Mouse (Mus musculus) hindbrain, postnatal 0 days (tissue): Measurements from ENCODE around the gene Pde3a. TPM values are rescaled to one million over a fixed set of nuclear protein-coding genes. Genes with fewer than 3 reads are reported as not detected.

Experiments
- ATAC-seq: fragments of 200-750 bp; cut with Nextera tagmentation; 2 replicates; pipeline ENCODE4 v1.8.0; 2017; ENCODE audit warnings: mild to moderate bottlenecking, moderate TSS enrichment, moderate library complexity
- DNase-seq: peaks from one replicate; pipeline ENCODE4 v3.0.0-alpha.2; 2015; ENCODE audit warnings: low spot score
- H3K27ac ChIP-seq: fragments of 300-500 bp; sonication (generic); 2 replicates; pipeline ENCODE4 v1.5.1; 2014; ENCODE audit warnings: mild to moderate bottlenecking
- H3K27me3 ChIP-seq: fragments of 300-500 bp; sonication (generic); 2 replicates; pipeline ENCODE4 v1.6.1; 2014; ENCODE audit warnings: low read length, mixed read lengths; ENCODE audit not compliant: insufficient read depth
- H3K36me3 ChIP-seq: fragments of 300-500 bp; sonication (generic); 2 replicates; pipeline ENCODE4 v1.6.1; 2014; ENCODE audit warnings: low read length, mixed read lengths; ENCODE audit not compliant: insufficient read depth
- H3K4me1 ChIP-seq: fragments of 300-500 bp; sonication (generic); 2 replicates; pipeline ENCODE4 v1.6.1; 2014; ENCODE audit warnings: antibody characterized with exemption, low read length, mixed read lengths; ENCODE audit not compliant: insufficient read depth
- H3K4me2 ChIP-seq: fragments of 300-500 bp; sonication (generic); 2 replicates; pipeline ENCODE4 v1.6.1; 2014; ENCODE audit warnings: low read depth, mild to moderate bottlenecking, low read length, moderate library complexity, mixed read lengths
- H3K4me3 ChIP-seq: fragments of 300-500 bp; sonication (generic); 2 replicates; pipeline ENCODE4 v1.5.1; 2014; ENCODE audit warnings: low read length
- H3K9ac ChIP-seq: fragments of 300-500 bp; sonication (generic); replicated peaks from 2 replicates; pipeline ENCODE4 v1.6.1; 2014; ENCODE audit warnings: mild to moderate bottlenecking, low read length, moderate library complexity, mixed read lengths
- H3K9me3 ChIP-seq: fragments of 300-500 bp; sonication (generic); 2 replicates; pipeline ENCODE4 v1.6.1; 2016; ENCODE audit warnings: low read length, mixed read lengths
- CTCF ChIP-seq: IDR thresholded peaks from 2 replicates; pipeline ENCODE4 v1.5.1; 2016; ENCODE audit warnings: antibody characterized with exemption, control low read depth, low read depth
- WGBS: fragments of 180-500 bp; shearing (Covaris S2); extraction: QIAGEN DNeasy Blood & Tissue Kit; methylation state at CpG from one replicate; pipeline ENCODE4 v1.1.7; 2014; 5-methylcytosine and 5-hydroxymethylcytosine counted together
- polyA plus RNA-seq: library from polyadenylated mRNA; unstranded; fragments of >200 nt; fragmentation: Nextera tagmentation; extraction: Ambion mirVana; gene quantifications from 2 replicates; pipeline ENCODE4 v1.2.1, GENCODE M21; 2015
- total RNA-seq: library from RNA; depleted of rRNA; stranded (reverse); fragments of >200 nt; gene quantifications from 2 replicates; pipeline ENCODE4 v1.2.3, GENCODE M21; 2014; rRNA removed

Gene Pde3a
- 12.5 and 15.0 TPM in 2 replicates for total RNA-seq
- polyA plus RNA-seq: 1.9 and 2.1 TPM in 2 replicates

GRCm38 (mm10) chr6:141248691-141249584 is at the start of gene Pde3a:
Gene Pde3a (plus strand): TSS chr6:141249269.
- no peaks in the 10 kb centered on the region for H3K9me3 ChIP-seq
- peaks cover 5% of the 10 kb centered on the region; the same call in 1 of the 2 replicates for H3K4me1 ChIP-seq
- H3K4me3 ChIP-seq: peak within 1 kb of the TSS; percentile 75
- no peak for DNase-seq
- no peaks in the 10 kb centered on the region for H3K36me3 ChIP-seq
- peak; percentile 42; the same call in 1 of the 2 replicates for ATAC-seq
- H3K27ac ChIP-seq: peak within 1 kb of the TSS; percentile 64
- no peak for TF ChIP-seq CTCF
- H3K4me2 ChIP-seq: peak within 1 kb of the TSS; percentile 69
- H3K27me3 ChIP-seq: no peaks in the 10 kb centered on the region
- peak within 1 kb of the TSS; percentile 72 for H3K9ac ChIP-seq
- 1% methylated on average over 25 of the region's 28 CpGs for WGBS

GRCm38 (mm10) chr6:141200173-141200615 is 48.9 kb upstream of the Pde3a start:
- ATAC-seq: 0 out of 2 replicates have a peak, but pooled peaks have one; percentile 29
- DNase-seq: no peak
- no peaks in the 10 kb centered on the region for H3K9me3 ChIP-seq
- no peak overlapping the region for H3K9ac ChIP-seq
- H3K27ac ChIP-seq: no peak overlapping the region
- no peak for TF ChIP-seq CTCF
- no peaks in the 10 kb centered on the region for H3K36me3 ChIP-seq
- H3K4me3 ChIP-seq: no peak overlapping the region
- H3K4me1 ChIP-seq: no peaks in the 10 kb centered on the region
- no peak overlapping the region for H3K4me2 ChIP-seq
- no peaks in the 10 kb centered on the region for H3K27me3 ChIP-seq

GRCm38 (mm10) chr6:141207531-141207930 is 41.5 kb upstream of the Pde3a start:
- DNase-seq (no peak), ATAC-seq (no peak)
- Histone ChIP-seq H3K36me3 (no peaks in the 10 kb centered on the region), H3K4me2 (no peak overlapping the region), H3K4me1 (no peaks in the 10 kb centered on the region), H3K4me3 (no peak overlapping the region), H3K9ac (no peak overlapping the region), H3K27ac (no peak overlapping the region), H3K9me3 (no peaks in the 10 kb centered on the region), H3K27me3 (no peaks in the 10 kb centered on the region)
- whole genome bisulfite sequencing: 85% methylated on average over 6 of the region's 6 CpGs
- TF ChIP-seq CTCF: no peak

- ATAC-seq (no peak), DNase-seq (no peak)
- Histone ChIP-seq H3K36me3 (no peaks in the 10 kb centered on the region), H3K4me1 (no peaks in the 10 kb centered on the region), H3K9me3 (no peaks in the 10 kb centered on the region), H3K4me2 (no peak overlapping the region), H3K9ac (no peak overlapping the region), H3K27ac (no peak overlapping the region), H3K27me3 (no peaks in the 10 kb centered on the region), H3K4me3 (no peak overlapping the region)
- TF ChIP-seq CTCF: no peak
- 92% methylated on average over 1 of the region's 1 CpGs for WGBS
Measured at GRCm38 (mm10) chr6:141208283-141208872, 40.7 kb upstream of the Pde3a start.

- H3K9me3 ChIP-seq: no peaks in the 10 kb centered on the region
- no peak overlapping the region for H3K4me3 ChIP-seq
- H3K4me1 ChIP-seq: no peaks in the 10 kb centered on the region
- H3K4me2 ChIP-seq: no peak overlapping the region
- H3K27ac ChIP-seq: no peak overlapping the region
- DNase-seq: no peak
- 91% methylated on average over 3 of the region's 3 CpGs for WGBS
- H3K36me3 ChIP-seq: no peaks in the 10 kb centered on the region
- ATAC-seq: no peak
- no peak overlapping the region for H3K9ac ChIP-seq
- no peak for TF ChIP-seq CTCF
- no peaks in the 10 kb centered on the region for H3K27me3 ChIP-seq
Measured at GRCm38 (mm10) chr6:141210021-141210420, 39.0 kb upstream of the Pde3a start.

- Histone ChIP-seq H3K36me3 (no peaks in the 10 kb centered on the region), H3K4me1 (no peaks in the 10 kb centered on the region), H3K9me3 (no peaks in the 10 kb centered on the region), H3K4me2 (no peak overlapping the region), H3K27ac (no peak overlapping the region), H3K4me3 (no peak overlapping the region), H3K9ac (no peak overlapping the region), H3K27me3 (no peaks in the 10 kb centered on the region)
- WGBS: 55% methylated on average over 3 of the region's 3 CpGs
- no peak for DNase-seq
- TF ChIP-seq CTCF: no peak
- peak; percentile 47; the same call in 1 of the 2 replicates for ATAC-seq
Measured at GRCm38 (mm10) chr6:141221081-141221480, 28.0 kb upstream of the Pde3a start.
